11 mouse cellular contexts compared by ENCODE assay signal in genomic region chr4:145051209-145051969, GRCm38 (mm10).
DNase-seq lines count a peak whose midpoint lies in the region; ATAC-seq and TF ChIP-seq lines count a peak whose summit lies in the region.
"Had no signal": no experiment of that assay in that cellular context is flagged by ENCODE, and none has a peak within 500 bp of the region (broad histone marks: within the 10 kb centered on the region; RNA-seq: fewer than 3 reads in every experiment).

No protein-coding gene starts in this region.

- no peak for DNase-seq in gastrocnemius, adult 2 months
- no peak for DNase-seq in gastrocnemius, postnatal 4 days (ENCODE audit: low spot score in 2 of 2)
- DNase-seq in kidney, adult 8-10 months = no peak
- DNase-seq in brain, embryonic 14.5 days (ENCODE audit: low read depth) = peak; percentile 58
- peak; percentile 8 for DNase-seq in forebrain, postnatal 0 days
- DNase-seq in right cerebral cortex, adult 2 months (ENCODE audit: low spot score in 2 of 2) = no peak
- no peak for DNase-seq in spleen, adult 18-20 months
- DNase-seq: cerebellum, postnatal 25 days; right cerebral cortex, postnatal 14 days had no signal

- intact Hi-C loops in gastrocnemius, adult 2 months (cut with DNase I) = no loop called here

- H3K9ac ChIP-seq in kidney, embryonic 16.5 days (replicated peaks; ENCODE audit: low read length) = no peak overlapping the region
- no peak overlapping the region for H3K9ac ChIP-seq in forebrain, postnatal 0 days

- no peak for TF ChIP-seq POLR2A in brain, embryonic 14.5 days (IDR thresholded peaks at IDR 0.05; ENCODE audit: borderline replicate concordance, extremely low read depth, insufficient read depth, insufficient read length, poor library complexity, severe bottlenecking)

- H3K27me3 ChIP-seq in kidney, embryonic 16.5 days (ENCODE audit: insufficient read depth, low read length) = no peaks in the 10 kb centered on the region
- H3K27me3 ChIP-seq in forebrain, postnatal 0 days (ENCODE audit: insufficient read depth, low read length) = no peaks in the 10 kb centered on the region

- H3K4me1 ChIP-seq in kidney, embryonic 16.5 days (ENCODE audit: insufficient read depth, low read length) = peaks cover 27% of the 10 kb centered on the region
- H3K4me1 ChIP-seq in forebrain, postnatal 0 days (ENCODE audit: insufficient read depth) = no peaks in the 10 kb centered on the region
- H3K4me1 ChIP-seq: midbrain, embryonic 10.5 days had no signal

- no peak overlapping the region for H3K4me2 ChIP-seq in kidney, embryonic 16.5 days (replicated peaks; ENCODE audit: low read depth, low read length)
- H3K4me2 ChIP-seq in forebrain, postnatal 0 days (ENCODE audit: low read depth) = no peak overlapping the region

- H3K9me3 ChIP-seq in kidney, embryonic 16.5 days (ENCODE audit: low read length) = no peaks in the 10 kb centered on the region
- no peaks in the 10 kb centered on the region for H3K9me3 ChIP-seq in forebrain, postnatal 0 days (ENCODE audit: low read length)
- H3K9me3 ChIP-seq: midbrain, embryonic 10.5 days had no signal

- H3K36me3 ChIP-seq in kidney, embryonic 16.5 days (ENCODE audit: insufficient read depth, low read length) = peaks cover 25% of the 10 kb centered on the region
- peaks cover 50% of the 10 kb centered on the region for H3K36me3 ChIP-seq in forebrain, postnatal 0 days (ENCODE audit: insufficient read depth)

- no peak for TF ChIP-seq CTCF in gastrocnemius, adult 2 months (IDR thresholded peaks at IDR 0.05)
- TF ChIP-seq CTCF in brain, embryonic 14.5 days (IDR thresholded peaks at IDR 0.05; ENCODE audit: borderline replicate concordance, extremely low read depth, insufficient read depth, insufficient read length) = no peak
- TF ChIP-seq CTCF in forebrain, postnatal 0 days (IDR thresholded peaks at IDR 0.05; ENCODE audit: low read depth) = no peak

- no peak for ATAC-seq in kidney, embryonic 16.5 days (ENCODE audit: low FRiP score, low TSS enrichment)
- ATAC-seq in forebrain, postnatal 0 days = peak; percentile 66; the same call in 1 of the 2 replicates

- H3K4me3 ChIP-seq in gastrocnemius, adult 2 months = no peak overlapping the region
- no peak overlapping the region for H3K4me3 ChIP-seq in kidney, embryonic 16.5 days (ENCODE audit: low read length)
- no peak overlapping the region for H3K4me3 ChIP-seq in forebrain, postnatal 0 days (ENCODE audit: low read depth, low read length)
- H3K4me3 ChIP-seq: midbrain, embryonic 10.5 days had no signal

- WGBS in kidney, embryonic 16.5 days = 57% methylated on average over 4 of the region's 4 CpGs
- WGBS in forebrain, postnatal 0 days = 41% methylated on average over 4 of the region's 4 CpGs

- peak overlapping the region; percentile 70 for H3K27ac ChIP-seq in gastrocnemius, adult 2 months
- H3K27ac ChIP-seq in kidney, embryonic 16.5 days (ENCODE audit: low read length) = peak overlapping the region; percentile 72
- no peak overlapping the region for H3K27ac ChIP-seq in forebrain, postnatal 0 days (ENCODE audit: low read depth, low read length)
- H3K27ac ChIP-seq: midbrain, embryonic 10.5 days had no signal

Comparison
In these comparisons a context has a peak if more than half of its experiments do, and no peak if none do; other contexts are left out.
1. DNase-seq: peak in brain, embryonic 14.5 days (single experiment) and forebrain, postnatal 0 days (single experiment); none in gastrocnemius, adult 2 months (single experiment), gastrocnemius, postnatal 4 days (0 of 2), kidney, adult 8-10 months (0 of 2), right cerebral cortex, adult 2 months (0 of 2) and spleen, adult 18-20 months (0 of 2).